Mouse (Mus musculus) cortical plate, adult 2 months (tissue): ENCODE data around the gene Cck.

Source experiments
- CTCF ChIP-seq: fragments of 200-500 bp; IDR thresholded peaks from 2 replicates; pipeline ENCODE4 v1.5.1; 2011; ENCODE audit warnings: mild to moderate bottlenecking, control low read depth, low read length; ENCODE audit not compliant: insufficient read depth; ENCODE audit errors: extremely low read depth
- POLR2A ChIP-seq: fragments of 200-500 bp; IDR thresholded peaks from 2 replicates; pipeline ENCODE4 v1.6.1; 2011; ENCODE audit warnings: mild to moderate bottlenecking, low read length, control low read depth; ENCODE audit not compliant: insufficient read depth; ENCODE audit errors: extremely low read depth

GRCm38 (mm10) chr9:121487216-121487615 lies 8.3 kb downstream of the Cck start:
- no peak for TF ChIP-seq CTCF
- TF ChIP-seq POLR2A, result no peak
